Mouse (Mus musculus): ENCODE measurements around the gene Amigo2. TPM values are rescaled to one million over a fixed set of nuclear protein-coding genes. Genes with fewer than 3 reads are reported as not detected.

Gene Amigo2
- polyA plus RNA-seq, 1 experiment from 2014 or later: 3.2 TPM

- 84% methylated on average over 17 of the region's 17 CpGs for WGBS
- H3K4me3 ChIP-seq (ENCODE audit: low read depth, low read length): no peak overlapping the region
Observed at GRCm38 (mm10) chr15:97258483-97259230, 11.6 kb upstream of the Amigo2 start.

GRCm38 (mm10) chr15:97257206-97257775 lies 10.2 kb upstream of the Amigo2 start:
- H3K4me3 ChIP-seq (ENCODE audit: low read depth, low read length): no peak overlapping the region
- no peaks in the 10 kb centered on the region for H3K9me3 ChIP-seq (ENCODE audit: control insufficient read depth, low read length)
- DNase-seq (ENCODE audit: low spot score) (no peak), ATAC-seq (replicated peaks; ENCODE audit: low FRiP score) (no peak)
- H3K36me3 ChIP-seq (ENCODE audit: control insufficient read depth, insufficient read depth, low read length): no peaks in the 10 kb centered on the region
- H3K4me1 ChIP-seq (replicated peaks; ENCODE audit: control insufficient read depth, insufficient read depth, low read length): no peaks in the 10 kb centered on the region
- no peak overlapping the region for H3K9ac ChIP-seq (ENCODE audit: low read depth, low read length)
- no peak overlapping the region for H3K4me2 ChIP-seq
- 73% methylated on average over 8 of the region's 8 CpGs for WGBS
- H3K27ac ChIP-seq (ENCODE audit: low read depth, low read length): no peak overlapping the region
- no peaks in the 10 kb centered on the region for H3K27me3 ChIP-seq (replicated peaks; ENCODE audit: control insufficient read depth, insufficient read depth, low read length)

More at GRCm38 (mm10) chr15:97258483-97259230, 11.6 kb upstream of the Amigo2 start:
- ATAC-seq (replicated peaks; ENCODE audit: low FRiP score) (no peak), DNase-seq (ENCODE audit: low spot score) (no peak)
- Histone ChIP-seq H3K27ac (ENCODE audit: low read depth, low read length) (no peak overlapping the region), H3K4me2 (no peak overlapping the region), H3K4me1 (replicated peaks; ENCODE audit: control insufficient read depth, insufficient read depth, low read length) (no peaks in the 10 kb centered on the region), H3K36me3 (ENCODE audit: control insufficient read depth, insufficient read depth, low read length) (no peaks in the 10 kb centered on the region), H3K27me3 (replicated peaks; ENCODE audit: control insufficient read depth, insufficient read depth, low read length) (no peaks in the 10 kb centered on the region), H3K9ac (ENCODE audit: low read depth, low read length) (no peak overlapping the region), H3K9me3 (ENCODE audit: control insufficient read depth, low read length) (no peaks in the 10 kb centered on the region)

GRCm38 (mm10) chr15:97256411-97256810 lies 9.3 kb upstream of the Amigo2 start:
- 90% methylated on average over 11 of the region's 11 CpGs for whole genome bisulfite sequencing
- ATAC-seq (replicated peaks; ENCODE audit: low FRiP score) (no peak), DNase-seq (ENCODE audit: low spot score) (no peak)

GRCm38 (mm10) chr15:97255800-97256199 lies 8.7 kb upstream of the Amigo2 start:
- no peak overlapping the region for H3K9ac ChIP-seq (ENCODE audit: low read depth, low read length)
- no peaks in the 10 kb centered on the region for H3K4me1 ChIP-seq (replicated peaks; ENCODE audit: control insufficient read depth, insufficient read depth, low read length)
- 74% methylated on average over 3 of the region's 3 CpGs for WGBS
- H3K4me3 ChIP-seq (ENCODE audit: low read depth, low read length): no peak overlapping the region
- no peaks in the 10 kb centered on the region for H3K36me3 ChIP-seq (ENCODE audit: control insufficient read depth, insufficient read depth, low read length)
- no peak for DNase-seq (ENCODE audit: low spot score)
- no peak for ATAC-seq (replicated peaks; ENCODE audit: low FRiP score)
- H3K27me3 ChIP-seq (replicated peaks; ENCODE audit: control insufficient read depth, insufficient read depth, low read length): no peaks in the 10 kb centered on the region
- H3K4me2 ChIP-seq: no peak overlapping the region
- no peaks in the 10 kb centered on the region for H3K9me3 ChIP-seq (ENCODE audit: control insufficient read depth, low read length)
- H3K27ac ChIP-seq (ENCODE audit: low read depth, low read length): no peak overlapping the region

More at GRCm38 (mm10) chr15:97256411-97256810, 9.3 kb upstream of the Amigo2 start:
- Histone ChIP-seq H3K4me1 (replicated peaks; ENCODE audit: control insufficient read depth, insufficient read depth, low read length) (no peaks in the 10 kb centered on the region), H3K9ac (ENCODE audit: low read depth, low read length) (no peak overlapping the region), H3K27ac (ENCODE audit: low read depth, low read length) (no peak overlapping the region), H3K9me3 (ENCODE audit: control insufficient read depth, low read length) (no peaks in the 10 kb centered on the region), H3K36me3 (ENCODE audit: control insufficient read depth, insufficient read depth, low read length) (no peaks in the 10 kb centered on the region), H3K4me3 (ENCODE audit: low read depth, low read length) (no peak overlapping the region), H3K4me2 (no peak overlapping the region), H3K27me3 (replicated peaks; ENCODE audit: control insufficient read depth, insufficient read depth, low read length) (no peaks in the 10 kb centered on the region)

GRCm38 (mm10) chr15:97254375-97254774 lies 7.3 kb upstream of the Amigo2 start:
- no peak overlapping the region for H3K4me2 ChIP-seq
- no peaks in the 10 kb centered on the region for H3K27me3 ChIP-seq (replicated peaks; ENCODE audit: control insufficient read depth, insufficient read depth, low read length)
- DNase-seq (ENCODE audit: low spot score) (no peak), ATAC-seq (replicated peaks; ENCODE audit: low FRiP score) (no peak)
- H3K4me3 ChIP-seq (ENCODE audit: low read depth, low read length): no peak overlapping the region
- WGBS: 93% methylated on average over 4 of the region's 4 CpGs
- no peaks in the 10 kb centered on the region for H3K36me3 ChIP-seq (ENCODE audit: control insufficient read depth, insufficient read depth, low read length)
- no peak overlapping the region for H3K27ac ChIP-seq (ENCODE audit: low read depth, low read length)
- no peak overlapping the region for H3K9ac ChIP-seq (ENCODE audit: low read depth, low read length)
- no peaks in the 10 kb centered on the region for H3K4me1 ChIP-seq (replicated peaks; ENCODE audit: control insufficient read depth, insufficient read depth, low read length)
- no peaks in the 10 kb centered on the region for H3K9me3 ChIP-seq (ENCODE audit: control insufficient read depth, low read length)

GRCm38 (mm10) chr15:97252493-97253034 lies 5.5 kb upstream of the Amigo2 start:
- Histone ChIP-seq H3K9ac (ENCODE audit: low read depth, low read length) (no peak overlapping the region), H3K36me3 (ENCODE audit: control insufficient read depth, insufficient read depth, low read length) (no peaks in the 10 kb centered on the region), H3K4me1 (replicated peaks; ENCODE audit: control insufficient read depth, insufficient read depth, low read length) (no peaks in the 10 kb centered on the region), H3K27ac (ENCODE audit: low read depth, low read length) (no peak overlapping the region), H3K4me2 (no peak overlapping the region), H3K4me3 (ENCODE audit: low read depth, low read length) (no peak overlapping the region), H3K27me3 (replicated peaks; ENCODE audit: control insufficient read depth, insufficient read depth, low read length) (peaks cover under 1% of the 10 kb centered on the region; the same call in 1 of the 2 replicates), H3K9me3 (ENCODE audit: control insufficient read depth, low read length) (no peaks in the 10 kb centered on the region)
- DNase-seq (ENCODE audit: low spot score) (no peak), ATAC-seq (replicated peaks; ENCODE audit: low FRiP score) (no peak)
- WGBS: 73% methylated on average over 8 of the region's 8 CpGs

- peaks cover 28% of the 10 kb centered on the region for H3K27me3 ChIP-seq (replicated peaks; ENCODE audit: control insufficient read depth, insufficient read depth, low read length)
Observed at GRCm38 (mm10) chr15:97249322-97249721, 2.2 kb upstream of the Amigo2 start.

GRCm38 (mm10) chr15:97248296-97248695 lies 1.2 kb upstream of the Amigo2 start:
- H3K4me3 ChIP-seq (ENCODE audit: low read depth, low read length): peak overlapping the region; percentile 59
- H3K4me2 ChIP-seq: peak overlapping the region; percentile 83
- H3K9me3 ChIP-seq (ENCODE audit: control insufficient read depth, low read length): no peaks in the 10 kb centered on the region
- H3K27ac ChIP-seq (ENCODE audit: low read depth, low read length): no peak overlapping the region
- WGBS: 25% methylated on average over 8 of the region's 8 CpGs
- no peak overlapping the region for H3K9ac ChIP-seq (ENCODE audit: low read depth, low read length)
- no peaks in the 10 kb centered on the region for H3K36me3 ChIP-seq (ENCODE audit: control insufficient read depth, insufficient read depth, low read length)
- peaks cover 8% of the 10 kb centered on the region for H3K4me1 ChIP-seq (replicated peaks; ENCODE audit: control insufficient read depth, insufficient read depth, low read length)
- peaks cover 30% of the 10 kb centered on the region for H3K27me3 ChIP-seq (replicated peaks; ENCODE audit: control insufficient read depth, insufficient read depth, low read length)
- DNase-seq (ENCODE audit: low spot score): no peak
- no peak for ATAC-seq (replicated peaks; ENCODE audit: low FRiP score)

More at GRCm38 (mm10) chr15:97249322-97249721, 2.2 kb upstream of the Amigo2 start:
- no peak overlapping the region for H3K4me3 ChIP-seq (ENCODE audit: low read depth, low read length)
- no peaks in the 10 kb centered on the region for H3K36me3 ChIP-seq (ENCODE audit: control insufficient read depth, insufficient read depth, low read length)
- 93% methylated on average over 10 of the region's 10 CpGs for WGBS
- no peak overlapping the region for H3K4me2 ChIP-seq
- peaks cover 8% of the 10 kb centered on the region for H3K4me1 ChIP-seq (replicated peaks; ENCODE audit: control insufficient read depth, insufficient read depth, low read length)
- no peak overlapping the region for H3K27ac ChIP-seq (ENCODE audit: low read depth, low read length)
- DNase-seq (ENCODE audit: low spot score): no peak
- ATAC-seq (replicated peaks; ENCODE audit: low FRiP score): no peak
- no peak overlapping the region for H3K9ac ChIP-seq (ENCODE audit: low read depth, low read length)
- no peaks in the 10 kb centered on the region for H3K9me3 ChIP-seq (ENCODE audit: control insufficient read depth, low read length)
